Mouse (Mus musculus) A20 (cell line): Measurements from ENCODE around the gene Tek.
"Not testable (repeated sequence)": the region's sequence is repeated elsewhere in the genome, so short reads cannot be mapped to it uniquely, and the experiment has no call there.

Experiments
- DNase-seq: peaks from one replicate; pipeline ENCODE4 v3.0.0-alpha.2; 2011; ENCODE audit warnings: low read depth, low spot score

Gene Tek

GRCm38 (mm10) chr4:94738838-94739731 is at the start of gene Tek:
Gene Tek, plus strand, starts transcription at chr4:94739289.
- DNase-seq: no peak

GRCm38 (mm10) chr4:94689804-94690203 is 49.3 kb upstream of the Tek start:
- DNase-seq: not testable (repeated sequence)

DNA sequence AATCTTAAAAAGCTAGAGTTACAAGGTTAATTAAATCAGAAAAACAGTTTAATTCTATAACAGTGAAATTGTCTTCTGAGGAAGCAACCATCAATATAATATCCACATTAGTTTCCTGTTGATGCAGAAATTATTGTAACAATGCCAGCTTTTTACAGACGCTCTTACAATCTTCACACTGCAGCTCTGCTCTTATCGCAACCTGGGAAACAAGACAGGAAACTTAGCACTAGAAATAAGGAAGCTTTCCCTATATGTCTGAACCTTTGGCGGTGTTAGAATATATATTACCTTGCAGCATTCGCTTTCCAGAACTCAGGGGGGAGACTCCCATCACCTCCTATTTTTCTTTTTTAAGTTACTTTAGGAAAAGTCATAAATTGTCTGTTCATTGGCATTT is 48.0 kb upstream of the Tek start:
- no peak for DNase-seq

GRCm38 (mm10) chr4:94692175-94692574 is 46.9 kb upstream of the Tek start:
- no peak for DNase-seq

- DNase-seq: no peak
Measured at GRCm38 (mm10) chr4:94696368-94696767, 42.7 kb upstream of the Tek start.

DNA sequence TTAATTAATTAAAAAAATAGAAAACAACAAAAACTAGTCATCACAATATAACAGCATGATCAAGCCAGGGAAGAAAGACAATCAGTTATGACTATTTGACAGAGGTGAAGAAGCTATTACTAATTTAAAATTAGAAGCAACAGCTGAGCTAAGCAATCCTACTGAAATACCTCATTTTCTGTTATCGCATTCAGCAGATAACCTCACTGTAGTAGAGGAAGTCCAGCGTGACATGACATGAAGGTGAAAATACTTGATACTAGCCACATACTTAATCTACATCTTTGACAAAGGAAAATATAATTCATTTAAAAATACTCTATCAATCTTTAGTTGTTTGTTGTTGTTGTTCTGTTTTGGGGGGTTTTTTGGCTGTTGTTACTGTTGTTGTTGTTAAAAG is 28.1 kb upstream of the Tek start:
- DNase-seq: no peak

DNA sequence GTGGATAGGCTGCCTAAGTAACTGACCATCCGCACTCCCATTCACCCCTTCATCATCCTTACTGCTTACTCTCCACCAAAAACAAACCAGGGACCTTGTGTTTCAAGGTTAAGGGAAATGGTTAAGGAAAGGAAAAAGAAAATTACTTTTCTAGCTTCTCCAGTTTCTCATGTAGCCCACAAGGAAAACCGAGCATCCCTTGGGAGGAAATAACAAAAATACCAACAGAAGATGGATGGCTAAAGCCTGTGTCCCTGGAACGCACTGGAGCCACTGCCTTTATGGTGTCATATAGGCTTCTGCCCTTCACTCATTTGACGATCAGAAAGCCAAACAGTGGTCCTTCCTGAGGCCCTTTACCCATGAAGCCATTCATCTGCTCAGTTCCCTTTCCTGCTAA is 27.7 kb upstream of the Tek start:
- no peak for DNase-seq

- DNase-seq: no peak
Measured at GRCm38 (mm10) chr4:94713741-94714140, 25.3 kb upstream of the Tek start.

- no peak for DNase-seq
Measured at GRCm38 (mm10) chr4:94715166-94715565, 23.9 kb upstream of the Tek start.

GRCm38 (mm10) chr4:94725799-94726198 is 13.3 kb upstream of the Tek start:
- DNase-seq: no peak

DNA sequence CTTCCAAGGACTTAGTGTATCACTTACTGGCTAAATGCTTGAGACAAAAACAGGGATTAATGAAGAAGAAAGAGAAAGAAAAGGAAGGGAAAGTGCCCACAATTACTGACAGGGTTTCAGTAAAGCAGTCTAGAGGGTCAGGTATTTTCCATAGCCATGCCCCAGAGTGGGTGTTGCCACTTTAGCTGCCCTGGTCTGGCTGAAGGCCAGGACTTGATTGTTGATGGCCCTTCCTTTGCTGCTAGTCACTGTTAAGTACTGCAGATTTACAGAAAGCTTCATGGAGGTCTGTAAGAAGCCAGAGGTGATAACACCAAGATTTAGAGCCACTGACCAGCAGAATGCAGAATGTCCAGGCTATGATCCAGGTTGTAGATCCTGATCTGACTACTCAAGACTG is 6.4 kb upstream of the Tek start:
- no peak for DNase-seq

- DNase-seq: no peak
Measured at GRCm38 (mm10) chr4:94737326-94738295, 1.5 kb upstream of the Tek start.

GRCm38 (mm10) chr4:94741824-94742223 is 2.7 kb downstream of the Tek start:
- no peak for DNase-seq

DNA sequence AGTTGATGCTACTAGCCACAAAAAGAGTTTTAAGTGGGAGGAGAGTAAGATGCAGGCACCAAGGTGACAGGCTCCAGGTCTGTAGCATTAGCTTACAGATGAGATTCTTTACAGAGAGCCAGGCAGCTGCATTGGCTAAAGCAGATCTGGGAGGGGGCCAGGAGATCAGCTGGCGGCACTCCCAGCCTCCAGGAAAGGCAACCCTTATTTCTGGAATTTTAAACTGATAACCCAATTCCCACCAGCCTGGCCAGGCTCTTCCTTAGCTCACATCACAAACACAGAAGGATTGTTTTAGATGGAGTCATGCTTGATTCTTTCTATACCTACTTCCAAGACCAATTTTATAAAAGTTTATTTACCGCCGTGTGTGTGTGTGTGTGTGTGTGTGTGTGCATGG is 6.7 kb downstream of the Tek start:
- no peak for DNase-seq

GRCm38 (mm10) chr4:94746387-94746811 is 7.3 kb downstream of the Tek start:
- DNase-seq: no peak

- DNase-seq: no peak
Measured at GRCm38 (mm10) chr4:94747338-94747737, 8.2 kb downstream of the Tek start.

- DNase-seq: no peak
Measured at GRCm38 (mm10) chr4:94752512-94752911, 13.4 kb downstream of the Tek start.

GRCm38 (mm10) chr4:94765217-94765616 is 26.1 kb downstream of the Tek start:
- no peak for DNase-seq

GRCm38 (mm10) chr4:94766176-94766575 is 27.1 kb downstream of the Tek start:
- no peak for DNase-seq

DNA sequence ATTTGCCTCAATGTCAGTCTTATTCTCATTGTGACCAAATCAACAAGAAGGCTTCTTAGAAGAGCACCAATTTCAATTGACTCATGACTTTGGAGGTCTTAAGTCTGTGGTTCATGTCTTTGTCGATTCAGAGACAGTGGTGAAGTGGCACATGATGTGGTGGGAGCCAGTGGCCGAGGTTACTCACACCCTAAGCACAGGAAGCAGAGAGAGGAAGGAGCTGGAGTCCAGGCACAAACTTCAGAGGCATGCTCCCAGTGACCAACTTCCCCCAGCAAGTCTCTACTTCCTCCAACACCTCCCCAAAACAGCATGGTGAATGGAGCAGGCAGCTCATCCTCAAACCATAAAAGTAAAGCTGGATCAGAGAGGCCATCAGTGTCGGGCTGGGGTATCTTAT is 29.5 kb downstream of the Tek start:
- DNase-seq: no peak

- no peak for DNase-seq
Measured at GRCm38 (mm10) chr4:94781043-94781442, 42.0 kb downstream of the Tek start.

DNA sequence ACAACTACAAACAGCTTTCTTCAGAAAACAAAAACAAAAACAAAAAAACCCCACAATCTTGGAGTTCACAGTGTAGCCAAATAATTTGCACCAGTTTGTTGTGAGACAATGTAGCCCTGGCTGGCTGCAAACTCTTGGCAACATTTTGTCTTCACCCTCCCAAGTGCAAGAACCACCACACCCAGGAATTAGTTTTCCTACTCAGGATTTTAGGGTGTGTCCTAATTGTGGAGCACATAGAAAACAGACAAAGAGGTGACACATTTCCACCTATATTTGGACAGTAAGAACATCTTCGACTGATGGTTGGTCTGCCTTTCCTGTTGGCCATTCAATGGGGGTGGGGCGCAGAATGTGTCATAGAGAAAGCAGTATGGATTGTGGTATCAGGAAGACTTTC is 46.8 kb downstream of the Tek start:
- DNase-seq: no peak
